Mouse (Mus musculus): Measurements from ENCODE around the gene Trabd.

- TF ChIP-seq CTCF (conservative IDR thresholded peaks at IDR 0.05; ENCODE audit: low read length) (no peak), POU5F1 (IDR thresholded peaks at IDR 0.05; ENCODE audit: borderline replicate concordance, low read length) (no peak)
These were observed 32.1 kb downstream of the Trabd start for GRCm38 (mm10) chr15:89106976-89107375.

Measured in E14TG2a.4 (cell line).